Mouse (Mus musculus): ENCODE measurements at regions not wholly inside any gene's neighbourhood (a gene's known extent, or its start where the extent isn't known, plus 50 kb on each side); places are given as distances from the start of the nearest gene placed in this dataset.
"Not testable (repeated sequence)": the region's sequence is repeated elsewhere in the genome, so short reads cannot be mapped to it uniquely, and the experiment has no call there.

GRCm38 (mm10) chr3:4835645-4836044 lies 915.0 kb upstream of the Gm8797 start:
- Histone ChIP-seq H3K36me3 (replicated peaks) (no peaks in the 10 kb centered on the region), H3K4me1 (no peaks in the 10 kb centered on the region), H3K9me3 (no peaks in the 10 kb centered on the region), H3K27me3 (ENCODE audit: poor library complexity, severe bottlenecking) (no peaks in the 10 kb centered on the region), H3K4me3 (no peak overlapping the region), H3K27ac (no peak overlapping the region)
- WGBS, result 83% methylated on average over 1 of the region's 1 CpGs
- no peak for DNase-seq (ENCODE audit: extremely low spot score, low spot score)

GRCm38 (mm10) chr3:4836888-4837287 lies 913.7 kb upstream of the Gm8797 start:
- DNase-seq (ENCODE audit: extremely low spot score, low spot score), result no peak
- no peak overlapping the region for H3K4me3 ChIP-seq
- H3K9me3 ChIP-seq, result no peaks in the 10 kb centered on the region
- 71% methylated on average over 1 of the region's 1 CpGs for WGBS
- H3K27me3 ChIP-seq (ENCODE audit: poor library complexity, severe bottlenecking), result no peaks in the 10 kb centered on the region
- H3K27ac ChIP-seq, result no peak overlapping the region
- no peaks in the 10 kb centered on the region for H3K36me3 ChIP-seq (replicated peaks)
- H3K4me1 ChIP-seq, result no peaks in the 10 kb centered on the region

- H3K4me3 ChIP-seq, result no peak overlapping the region
- H3K4me1 ChIP-seq, result no peaks in the 10 kb centered on the region
- DNase-seq (ENCODE audit: extremely low spot score, low spot score), result no peak
- no peaks in the 10 kb centered on the region for H3K36me3 ChIP-seq (replicated peaks)
- H3K9me3 ChIP-seq, result no peaks in the 10 kb centered on the region
- H3K27me3 ChIP-seq (ENCODE audit: poor library complexity, severe bottlenecking), result no peaks in the 10 kb centered on the region
- H3K27ac ChIP-seq, result no peak overlapping the region
- WGBS, result 72% methylated on average over 1 of the region's 1 CpGs
These were observed 895.5 kb upstream of the Gm8797 start for GRCm38 (mm10) chr3:4854958-4855566.

DNA sequence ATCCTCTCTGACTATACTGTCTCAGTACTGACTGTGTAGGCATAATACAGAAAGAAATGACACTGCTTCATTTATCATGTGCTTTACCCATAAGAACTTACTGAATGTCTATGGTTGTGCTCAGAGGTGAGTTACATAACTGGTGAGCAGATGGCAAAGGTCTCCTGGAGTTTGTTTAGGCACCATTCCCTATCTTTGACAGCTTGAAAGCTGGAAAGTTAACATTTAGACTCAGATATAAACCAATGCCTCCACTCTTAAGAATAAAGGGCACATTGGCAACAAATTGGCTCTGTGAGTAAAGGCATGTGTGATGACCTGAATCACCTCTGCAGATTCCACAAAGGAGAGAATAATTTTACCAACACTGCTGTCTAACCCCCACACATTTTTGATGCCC lies 894.0 kb upstream of the Gm8797 start:
- DNase-seq (ENCODE audit: extremely low spot score, low spot score), result no peak
- Histone ChIP-seq H3K4me3 (no peak overlapping the region), H3K27me3 (ENCODE audit: poor library complexity, severe bottlenecking) (no peaks in the 10 kb centered on the region), H3K27ac (no peak overlapping the region), H3K9me3 (no peaks in the 10 kb centered on the region), H3K4me1 (no peaks in the 10 kb centered on the region), H3K36me3 (replicated peaks) (no peaks in the 10 kb centered on the region)

DNA sequence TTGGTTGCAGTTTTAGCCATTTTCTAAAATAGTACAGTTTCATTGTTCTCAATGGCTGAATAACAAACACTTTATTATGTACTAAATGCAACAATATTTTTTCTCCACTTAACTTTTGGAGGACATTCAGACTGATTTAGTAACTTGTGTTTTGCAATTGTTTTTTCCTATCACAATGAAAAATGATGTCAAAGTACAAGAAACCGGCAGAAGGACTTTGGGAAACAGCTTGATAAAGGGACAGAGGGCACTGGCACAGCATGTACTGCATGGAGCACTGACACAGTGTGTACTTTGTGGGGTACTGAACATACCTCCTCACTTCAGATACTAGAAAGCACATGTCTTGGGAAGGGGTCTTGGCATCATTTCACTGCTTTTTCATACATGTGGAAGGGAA lies 884.4 kb upstream of the Gm8797 start:
- no peak overlapping the region for H3K4me3 ChIP-seq

GRCm38 (mm10) chr3:4885916-4886315 lies 864.7 kb upstream of the Gm8797 start:
- no peak for DNase-seq (ENCODE audit: extremely low spot score, low spot score)
- H3K4me3 ChIP-seq, result no peak overlapping the region
- H3K36me3 ChIP-seq (replicated peaks), result no peaks in the 10 kb centered on the region
- H3K9me3 ChIP-seq, result peaks cover 7% of the 10 kb centered on the region
- no peaks in the 10 kb centered on the region for H3K4me1 ChIP-seq
- 93% methylated on average over 3 of the region's 3 CpGs for WGBS
- no peak overlapping the region for H3K27ac ChIP-seq
- no peaks in the 10 kb centered on the region for H3K27me3 ChIP-seq (ENCODE audit: poor library complexity, severe bottlenecking)

More for the DNA sequence above, 884.4 kb upstream of the Gm8797 start:
- Histone ChIP-seq H3K27ac (no peak overlapping the region), H3K4me1 (no peaks in the 10 kb centered on the region), H3K36me3 (replicated peaks) (no peaks in the 10 kb centered on the region), H3K27me3 (ENCODE audit: poor library complexity, severe bottlenecking) (no peaks in the 10 kb centered on the region), H3K9me3 (peaks cover 7% of the 10 kb centered on the region; the same call in 1 of the 2 replicates)
- DNase-seq (ENCODE audit: extremely low spot score, low spot score), result no peak
- WGBS, result 92% methylated on average over 1 of the region's 1 CpGs

DNA sequence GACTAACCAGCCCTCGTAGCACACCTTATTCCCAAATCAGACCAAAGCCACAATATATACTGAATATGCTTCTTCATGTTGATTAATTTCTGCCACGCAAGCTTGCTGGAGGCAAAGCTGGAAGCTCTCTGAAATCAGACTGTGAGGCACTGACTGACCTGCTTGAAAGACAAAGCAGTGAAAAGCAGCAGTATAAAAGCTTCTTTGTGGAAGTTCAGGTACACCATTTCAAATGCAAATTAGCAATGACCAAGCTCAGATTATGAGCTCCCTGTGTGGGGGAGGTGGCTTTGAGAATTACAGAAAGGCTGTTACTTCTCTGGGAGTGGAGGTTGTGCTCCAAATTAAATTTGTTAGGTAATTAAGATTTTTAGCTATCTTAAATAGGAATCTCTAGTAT lies 857.5 kb upstream of the Gm8797 start:
- Histone ChIP-seq H3K4me1 (no peaks in the 10 kb centered on the region), H3K27me3 (ENCODE audit: poor library complexity, severe bottlenecking) (no peaks in the 10 kb centered on the region), H3K36me3 (replicated peaks) (no peaks in the 10 kb centered on the region), H3K9me3 (peaks cover 21% of the 10 kb centered on the region), H3K4me3 (no peak overlapping the region), H3K27ac (no peak overlapping the region)
- 86% methylated on average over 2 of the region's 2 CpGs for WGBS
- DNase-seq (ENCODE audit: extremely low spot score, low spot score), result no peak

- WGBS, result 76% methylated on average over 2 of the region's 2 CpGs
- Histone ChIP-seq H3K4me1 (no peaks in the 10 kb centered on the region), H3K4me3 (no peak overlapping the region), H3K36me3 (replicated peaks) (no peaks in the 10 kb centered on the region), H3K9me3 (peaks cover 16% of the 10 kb centered on the region), H3K27me3 (ENCODE audit: poor library complexity, severe bottlenecking) (no peaks in the 10 kb centered on the region), H3K27ac (no peak overlapping the region)
- no peak for DNase-seq (ENCODE audit: extremely low spot score, low spot score)
These were observed 854.8 kb upstream of the Gm8797 start for GRCm38 (mm10) chr3:4895811-4896210.

DNA sequence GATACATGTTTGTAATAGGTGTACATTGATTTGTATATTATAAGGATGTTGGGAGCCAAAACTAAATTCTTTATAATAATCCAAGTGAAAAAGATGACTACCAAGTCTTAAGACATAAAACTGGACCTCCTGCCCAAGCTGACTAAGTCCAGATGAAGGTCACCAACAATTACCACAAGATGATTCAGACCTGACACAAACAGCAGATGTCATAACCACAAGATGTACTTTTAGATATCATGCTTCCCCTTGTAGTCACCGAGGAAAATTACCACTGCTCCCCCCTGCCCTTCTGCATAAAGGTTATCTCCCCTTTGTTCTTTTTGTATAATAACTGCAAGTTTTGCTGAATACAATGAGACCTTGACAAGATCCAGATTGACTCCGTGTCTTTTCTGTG lies 843.0 kb upstream of the Gm8797 start:
- H3K27me3 ChIP-seq (ENCODE audit: poor library complexity, severe bottlenecking); H3K4me1 ChIP-seq; H3K27ac ChIP-seq; H3K9me3 ChIP-seq; DNase-seq (ENCODE audit: extremely low spot score, low spot score); H3K4me3 ChIP-seq; H3K36me3 ChIP-seq (replicated peaks): not testable (repeated sequence)
- WGBS, result 83% methylated on average over 2 of the region's 2 CpGs

DNA sequence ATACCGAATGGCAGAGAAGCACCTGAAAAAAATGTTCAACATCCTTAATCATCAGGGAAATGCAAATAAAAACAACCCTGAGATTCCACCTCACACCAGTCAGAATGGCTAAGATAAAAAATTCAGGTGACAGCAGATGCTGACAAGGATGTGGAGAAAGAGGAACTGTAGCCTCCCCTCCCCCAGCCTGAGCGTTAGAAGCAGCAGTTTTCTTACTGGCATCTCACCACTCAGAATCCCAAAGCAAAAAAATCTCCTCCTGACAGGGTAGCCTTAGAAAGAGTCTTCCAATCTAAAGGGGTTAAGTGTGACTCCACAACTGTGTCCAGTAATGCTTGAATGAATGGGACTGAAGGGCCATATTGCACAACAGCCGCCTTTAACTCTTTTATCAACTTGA lies 819.9 kb upstream of the Gm8797 start:
- H3K27me3 ChIP-seq (ENCODE audit: poor library complexity, severe bottlenecking); DNase-seq (ENCODE audit: extremely low spot score, low spot score); H3K4me1 ChIP-seq; H3K36me3 ChIP-seq (replicated peaks); H3K4me3 ChIP-seq; H3K27ac ChIP-seq; H3K9me3 ChIP-seq: not testable (repeated sequence)
- WGBS, result 95% methylated on average over 3 of the region's 3 CpGs

DNA sequence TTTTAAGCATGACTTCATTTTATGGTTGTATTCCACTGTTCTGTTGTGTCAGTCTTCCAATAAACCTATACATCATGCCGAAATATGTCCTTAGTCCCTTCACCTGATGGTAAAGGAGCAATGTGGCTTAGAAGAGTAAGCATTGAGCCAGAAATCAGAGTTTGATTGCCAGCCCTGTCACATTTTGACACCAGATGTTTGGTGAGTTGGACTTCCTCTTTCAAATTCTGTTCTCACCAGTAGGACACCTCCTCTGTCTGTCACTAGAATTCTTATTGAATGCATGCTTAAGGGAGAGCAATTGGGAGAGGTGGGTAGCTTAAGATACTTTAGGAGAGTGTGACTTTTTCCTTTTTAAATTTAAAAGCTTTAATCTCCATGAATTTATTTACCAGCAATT lies 779.1 kb upstream of the Gm8797 start:
- no peaks in the 10 kb centered on the region for H3K36me3 ChIP-seq (replicated peaks)
- no peak overlapping the region for H3K4me3 ChIP-seq
- H3K4me1 ChIP-seq, result peaks cover 14% of the 10 kb centered on the region
- H3K27ac ChIP-seq, result no peak overlapping the region
- DNase-seq (ENCODE audit: extremely low spot score, low spot score), result no peak
- H3K27me3 ChIP-seq (ENCODE audit: poor library complexity, severe bottlenecking), result no peaks in the 10 kb centered on the region
- 86% methylated on average over 1 of the region's 1 CpGs for WGBS
- no peaks in the 10 kb centered on the region for H3K9me3 ChIP-seq

DNA sequence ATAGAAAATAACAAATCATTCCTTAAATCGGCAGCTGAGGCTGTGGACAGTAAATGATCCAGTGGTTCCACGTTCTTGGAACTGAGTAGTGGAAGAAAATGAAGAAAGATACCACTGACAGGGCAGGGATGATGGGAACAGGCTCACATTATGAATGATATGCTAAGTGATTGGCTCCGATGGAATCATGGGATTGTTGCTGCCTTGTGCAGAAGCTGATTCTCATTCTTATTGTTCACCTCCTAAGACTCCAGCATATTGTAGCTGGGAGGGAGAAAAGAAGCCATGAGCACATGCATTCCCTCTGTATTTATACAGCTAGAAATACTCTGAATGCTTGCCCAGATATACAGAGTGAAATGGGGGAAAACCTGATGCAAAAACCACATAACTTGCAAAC lies 777.3 kb upstream of the Gm8797 start:
- WGBS, result 90% methylated on average over 3 of the region's 3 CpGs
- Histone ChIP-seq H3K27ac (no peak overlapping the region), H3K9me3 (no peaks in the 10 kb centered on the region)

DNA sequence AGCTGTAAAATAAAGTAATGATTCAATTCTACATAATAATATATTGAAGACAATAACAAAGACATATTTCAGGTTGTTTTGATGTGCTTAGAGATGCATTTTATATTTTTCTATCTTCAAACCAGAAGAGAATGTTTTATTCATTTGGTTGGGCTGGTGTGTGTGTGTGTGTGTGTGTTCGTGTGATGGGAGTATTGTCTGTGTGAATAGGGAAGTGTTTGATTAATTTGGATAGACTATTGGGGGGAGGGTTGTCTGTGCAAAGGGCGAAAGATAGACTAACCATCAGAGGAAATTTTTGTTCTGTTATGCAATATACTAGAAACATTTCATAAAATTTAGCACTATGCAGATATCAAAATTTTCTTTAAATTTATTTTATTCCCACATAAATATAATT lies 776.8 kb upstream of the Gm8797 start:
- Histone ChIP-seq H3K27me3 (ENCODE audit: poor library complexity, severe bottlenecking) (no peaks in the 10 kb centered on the region), H3K4me3 (no peak overlapping the region), H3K36me3 (replicated peaks) (no peaks in the 10 kb centered on the region), H3K9me3 (no peaks in the 10 kb centered on the region), H3K27ac (no peak overlapping the region), H3K4me1 (peaks cover 14% of the 10 kb centered on the region)
- no peak for DNase-seq (ENCODE audit: extremely low spot score, low spot score)
- 79% methylated on average over 2 of the region's 2 CpGs for WGBS

More for the DNA sequence above, 777.3 kb upstream of the Gm8797 start:
- Histone ChIP-seq H3K27me3 (ENCODE audit: poor library complexity, severe bottlenecking) (no peaks in the 10 kb centered on the region), H3K4me1 (peaks cover 14% of the 10 kb centered on the region), H3K36me3 (replicated peaks) (no peaks in the 10 kb centered on the region), H3K4me3 (no peak overlapping the region)
- DNase-seq (ENCODE audit: extremely low spot score, low spot score), result no peak

DNA sequence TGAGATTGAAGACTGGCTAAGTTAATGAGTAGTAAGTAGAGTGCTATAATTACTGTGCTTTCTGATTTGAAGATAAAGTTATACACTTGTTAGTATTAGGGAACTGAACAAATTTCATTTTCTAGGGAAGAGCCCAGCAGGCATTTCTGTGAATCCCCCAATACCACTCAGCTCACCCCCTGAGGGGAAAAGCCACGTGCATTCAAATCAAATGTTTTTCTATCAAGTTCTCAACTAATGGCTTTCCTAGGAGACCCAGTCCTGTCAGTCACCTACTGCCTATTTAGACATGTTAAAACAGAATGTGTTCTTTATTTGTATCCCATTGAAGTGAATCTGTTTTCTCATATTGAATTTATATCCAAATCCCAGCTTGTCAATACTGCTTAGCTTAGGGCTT lies 775.9 kb upstream of the Gm8797 start:
- no peaks in the 10 kb centered on the region for H3K36me3 ChIP-seq (replicated peaks)
- H3K27me3 ChIP-seq (ENCODE audit: poor library complexity, severe bottlenecking), result no peaks in the 10 kb centered on the region
- H3K27ac ChIP-seq, result no peak overlapping the region
- 6% methylated on average over 1 of the region's 1 CpGs for WGBS
- no peaks in the 10 kb centered on the region for H3K9me3 ChIP-seq
- no peak for DNase-seq (ENCODE audit: extremely low spot score, low spot score)
- H3K4me3 ChIP-seq, result no peak overlapping the region
- H3K4me1 ChIP-seq, result peaks cover 14% of the 10 kb centered on the region
